ENCODE assay signal across 9 mouse cellular contexts in the genomic region with DNA sequence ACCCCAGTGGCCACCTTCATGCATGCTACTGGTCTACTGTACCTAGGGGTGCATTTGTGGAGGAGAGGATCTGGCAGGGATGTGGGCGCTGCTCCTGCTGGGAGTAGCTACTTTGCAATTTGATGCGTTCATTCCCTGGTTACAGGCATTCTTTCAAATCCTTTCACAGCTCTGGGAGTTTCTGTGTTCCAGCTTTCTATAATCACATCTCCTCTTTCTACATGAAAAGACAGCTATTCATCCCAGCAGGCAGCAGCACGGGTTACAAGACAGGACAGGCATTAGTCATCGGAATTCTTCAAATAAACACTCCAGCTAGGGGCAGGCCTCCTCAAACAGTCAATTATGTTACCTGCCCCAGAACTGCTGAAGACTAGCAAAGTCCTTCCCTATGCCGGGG. TPM values are rescaled to one million over a fixed set of nuclear protein-coding genes. Genes with fewer than 3 reads are reported as not detected.
DNase-seq lines count a peak whose midpoint lies in the region; ATAC-seq lines count a peak whose summit lies in the region.
"Had no signal": no experiment of that assay in that cellular context is flagged by ENCODE, and none has a peak within 500 bp of the region (broad histone marks: within the 10 kb centered on the region; RNA-seq: fewer than 3 reads in every experiment).

No protein-coding gene starts in this region.

- intact Hi-C loops in heart, postnatal 25 days (cut with DNase I) = no loop called here

- peaks cover 13% of the 10 kb centered on the region for H3K36me3 ChIP-seq in heart, embryonic 16.5 days (ENCODE audit: control insufficient read depth, insufficient read depth)
- H3K36me3 ChIP-seq in lung, embryonic 16.5 days (ENCODE audit: control insufficient read depth, insufficient read depth, low read length) = peaks cover 10% of the 10 kb centered on the region
- H3K36me3 ChIP-seq in neural tube, embryonic 14.5 days (ENCODE audit: control insufficient read depth, insufficient read depth, low read length) = peaks cover 6% of the 10 kb centered on the region; the same call in 1 of the 2 replicates

- 42% methylated on average over 5 of the region's 5 CpGs for WGBS in heart, embryonic 16.5 days
- 26% methylated on average over 5 of the region's 5 CpGs for WGBS in lung, embryonic 16.5 days
- 43% methylated on average over 5 of the region's 5 CpGs for WGBS in neural tube, embryonic 14.5 days

- H3K27me3 ChIP-seq in heart, embryonic 16.5 days (ENCODE audit: control insufficient read depth, insufficient read depth, low read length) = no peaks in the 10 kb centered on the region
- H3K27me3 ChIP-seq in lung, embryonic 16.5 days (ENCODE audit: control insufficient read depth, insufficient read depth, low read depth, low read length) = no peaks in the 10 kb centered on the region
- no peaks in the 10 kb centered on the region for H3K27me3 ChIP-seq in neural tube, embryonic 14.5 days (ENCODE audit: control insufficient read depth, insufficient read depth, low read length)

- H3K27ac ChIP-seq in heart, embryonic 16.5 days (ENCODE audit: low read length) = peak overlapping the region; percentile 20; the same call in 1 of the 2 replicates
- H3K27ac ChIP-seq in lung, embryonic 16.5 days (ENCODE audit: low read length) = no peak overlapping the region
- H3K27ac ChIP-seq in neural tube, embryonic 14.5 days (ENCODE audit: low read depth, low read length) = peak overlapping the region; percentile 28; the same call in 1 of the 2 replicates

- H3K9ac ChIP-seq in heart, embryonic 16.5 days (ENCODE audit: low read length) = no peak overlapping the region
- no peak overlapping the region for H3K9ac ChIP-seq in lung, embryonic 16.5 days (ENCODE audit: low read length)
- H3K9ac ChIP-seq in neural tube, embryonic 14.5 days (replicated peaks; ENCODE audit: low read depth, low read length) = no peak overlapping the region

- H3K4me3 ChIP-seq in heart, embryonic 16.5 days (ENCODE audit: low read length) = no peak overlapping the region
- no peak overlapping the region for H3K4me3 ChIP-seq in lung, embryonic 16.5 days (ENCODE audit: low read length)
- no peak overlapping the region for H3K4me3 ChIP-seq in neural tube, embryonic 14.5 days (ENCODE audit: low read depth, low read length)

- H3K9me3 ChIP-seq in heart, embryonic 16.5 days (replicated peaks; ENCODE audit: control insufficient read depth, low read length) = no peaks in the 10 kb centered on the region
- H3K9me3 ChIP-seq in lung, embryonic 16.5 days (ENCODE audit: control insufficient read depth, low read length) = no peaks in the 10 kb centered on the region
- H3K9me3 ChIP-seq in neural tube, embryonic 14.5 days (ENCODE audit: control insufficient read depth, low read length) = no peaks in the 10 kb centered on the region

- H3K4me2 ChIP-seq in heart, embryonic 16.5 days (ENCODE audit: low read depth, low read length) = no peak overlapping the region
- H3K4me2 ChIP-seq in lung, embryonic 16.5 days (ENCODE audit: low read depth, low read length) = no peak overlapping the region
- H3K4me2 ChIP-seq in neural tube, embryonic 14.5 days (ENCODE audit: low read depth, low read length) = no peak overlapping the region

- peaks cover 24% of the 10 kb centered on the region for H3K4me1 ChIP-seq in heart, embryonic 16.5 days (ENCODE audit: control insufficient read depth, insufficient read depth, low read length)
- peaks cover 12% of the 10 kb centered on the region for H3K4me1 ChIP-seq in lung, embryonic 16.5 days (replicated peaks; ENCODE audit: control insufficient read depth, insufficient read depth, low read length)
- H3K4me1 ChIP-seq in neural tube, embryonic 14.5 days (ENCODE audit: control insufficient read depth, insufficient read depth, low read length) = peaks cover 10% of the 10 kb centered on the region; the same call in 1 of the 2 replicates

- no peak for ATAC-seq in heart, embryonic 16.5 days (replicated peaks; ENCODE audit: extremely low read depth, insufficient read depth, low FRiP score)
- peak; percentile 12; the same call in 1 of the 2 replicates for ATAC-seq in lung, embryonic 16.5 days (ENCODE audit: low read depth)
- no peak for ATAC-seq in neural tube, embryonic 14.5 days (ENCODE audit: low read depth)
- no peak for ATAC-seq in granulocyte monocyte progenitor cell, adult 5-6 weeks (replicated peaks; ENCODE audit: poor library complexity, severe bottlenecking)

- no peak for DNase-seq in heart, postnatal 25 days (ENCODE audit: low spot score)
- no peak for DNase-seq in lung, postnatal 14 days
- DNase-seq in brain, adult 2 months (ENCODE audit: low read depth, low spot score) = peak; percentile 81
- DNase-seq in embryo, embryonic 11 days = no peak
- DNase-seq: heart, adult 18-20 months had no signal

RNA-seq across cellular contexts. Expression of gene Poldip3, which starts 6.3 kb away (rescaled TPM):
- polyA plus RNA-seq in heart, embryonic 16.5 days (2015; fragmentation: Nextera tagmentation; extraction: Ambion mirVana) = 75.9 and 79.0 TPM in 2 replicates
- total RNA-seq in heart, postnatal 25 days (2021) = 10 to 100 TPM; 27.3 to 29.8 TPM
- 137 TPM in 2 replicates for polyA plus RNA-seq in lung, embryonic 16.5 days (2015; fragmentation: Nextera tagmentation; extraction: Ambion mirVana)
- polyA plus RNA-seq in neural tube, embryonic 14.5 days (2014; fragmentation: Nextera tagmentation; extraction: Ambion mirVana) = 153 and 155 TPM in 2 replicates
- total RNA-seq in granulocyte monocyte progenitor cell, adult 5-6 weeks (2014; fragmentation: Nextera tagmentation) = 56.1 and 72.5 TPM in 2 replicates
- 78.7 and 81.9 TPM in 2 replicates for total RNA-seq in granulocyte monocyte progenitor cell, adult 5-6 weeks (2017)

RNA-seq across cellular contexts. Expression of gene Rrp7a, which starts 20.3 kb away (rescaled TPM):
- polyA plus RNA-seq in heart, embryonic 16.5 days (2015; fragmentation: Nextera tagmentation; extraction: Ambion mirVana) = 43.3 and 47.3 TPM in 2 replicates
- 10 to 100 TPM; 40.3 to 41.9 TPM for total RNA-seq in heart, postnatal 25 days (2021)
- polyA plus RNA-seq in lung, embryonic 16.5 days (2015; fragmentation: Nextera tagmentation; extraction: Ambion mirVana) = 62.9 and 66.2 TPM in 2 replicates
- 52.1 and 70.5 TPM in 2 replicates for polyA plus RNA-seq in neural tube, embryonic 14.5 days (2014; fragmentation: Nextera tagmentation; extraction: Ambion mirVana)
- 26.9 and 35.9 TPM in 2 replicates for total RNA-seq in granulocyte monocyte progenitor cell, adult 5-6 weeks (2014; fragmentation: Nextera tagmentation)
- 50.0 and 88.6 TPM in 2 replicates for total RNA-seq in granulocyte monocyte progenitor cell, adult 5-6 weeks (2017)

RNA-seq across cellular contexts. Expression of gene Cyb5r3, which starts 29.5 kb away (rescaled TPM):
- 146 and 155 TPM in 2 replicates for polyA plus RNA-seq in heart, embryonic 16.5 days (2015; fragmentation: Nextera tagmentation; extraction: Ambion mirVana)
- total RNA-seq in heart, postnatal 25 days (2021) = 10 to 100 TPM; 80.4 to 85.5 TPM
- 184 and 192 TPM in 2 replicates for polyA plus RNA-seq in lung, embryonic 16.5 days (2015; fragmentation: Nextera tagmentation; extraction: Ambion mirVana)
- 122 and 139 TPM in 2 replicates for polyA plus RNA-seq in neural tube, embryonic 14.5 days (2014; fragmentation: Nextera tagmentation; extraction: Ambion mirVana)
- 48.7 and 61.3 TPM in 2 replicates for total RNA-seq in granulocyte monocyte progenitor cell, adult 5-6 weeks (2014; fragmentation: Nextera tagmentation)
- 22.4 and 27.8 TPM in 2 replicates for total RNA-seq in granulocyte monocyte progenitor cell, adult 5-6 weeks (2017)

RNA-seq across cellular contexts. Expression of gene Serhl, which starts 53.6 kb away (rescaled TPM):
- polyA plus RNA-seq in heart, embryonic 16.5 days (2015; fragmentation: Nextera tagmentation; extraction: Ambion mirVana) = 77.1 and 80.5 TPM in 2 replicates
- total RNA-seq in heart, postnatal 25 days (2021) = 10 to 100 TPM; 40.5 to 44.8 TPM
- polyA plus RNA-seq in lung, embryonic 16.5 days (2015; fragmentation: Nextera tagmentation; extraction: Ambion mirVana) = 69.4 and 70.8 TPM in 2 replicates
- polyA plus RNA-seq in neural tube, embryonic 14.5 days (2014; fragmentation: Nextera tagmentation; extraction: Ambion mirVana) = 22.3 and 37.8 TPM in 2 replicates
- 48.6 and 66.5 TPM in 2 replicates for total RNA-seq in granulocyte monocyte progenitor cell, adult 5-6 weeks (2014; fragmentation: Nextera tagmentation)
- total RNA-seq in granulocyte monocyte progenitor cell, adult 5-6 weeks (2017) = 28.0 and 39.1 TPM in 2 replicates
